Mouse (Mus musculus) adrenal gland, adult 10 weeks (tissue): ENCODE results near the gene Med29. TPM values are rescaled to one million over a fixed set of nuclear protein-coding genes. Genes with fewer than 3 reads are reported as not detected.

ENCODE experiments used
- polyA plus RNA-seq: library from polyadenylated mRNA; stranded (reverse); fragments of 350-450 nt; fragmentation: Illumina TruSeq; extraction: RNeasy Lipid Tissue Mini Kit (QIAGEN cat#74804); gene quantifications from one replicate; pipeline ENCODE4 v1.2.3, GENCODE M21; 2014; ENCODE audit warnings: low read depth, low replicate concordance

Gene Med29
- polyA plus RNA-seq, result 2.2 TPM

DNA sequence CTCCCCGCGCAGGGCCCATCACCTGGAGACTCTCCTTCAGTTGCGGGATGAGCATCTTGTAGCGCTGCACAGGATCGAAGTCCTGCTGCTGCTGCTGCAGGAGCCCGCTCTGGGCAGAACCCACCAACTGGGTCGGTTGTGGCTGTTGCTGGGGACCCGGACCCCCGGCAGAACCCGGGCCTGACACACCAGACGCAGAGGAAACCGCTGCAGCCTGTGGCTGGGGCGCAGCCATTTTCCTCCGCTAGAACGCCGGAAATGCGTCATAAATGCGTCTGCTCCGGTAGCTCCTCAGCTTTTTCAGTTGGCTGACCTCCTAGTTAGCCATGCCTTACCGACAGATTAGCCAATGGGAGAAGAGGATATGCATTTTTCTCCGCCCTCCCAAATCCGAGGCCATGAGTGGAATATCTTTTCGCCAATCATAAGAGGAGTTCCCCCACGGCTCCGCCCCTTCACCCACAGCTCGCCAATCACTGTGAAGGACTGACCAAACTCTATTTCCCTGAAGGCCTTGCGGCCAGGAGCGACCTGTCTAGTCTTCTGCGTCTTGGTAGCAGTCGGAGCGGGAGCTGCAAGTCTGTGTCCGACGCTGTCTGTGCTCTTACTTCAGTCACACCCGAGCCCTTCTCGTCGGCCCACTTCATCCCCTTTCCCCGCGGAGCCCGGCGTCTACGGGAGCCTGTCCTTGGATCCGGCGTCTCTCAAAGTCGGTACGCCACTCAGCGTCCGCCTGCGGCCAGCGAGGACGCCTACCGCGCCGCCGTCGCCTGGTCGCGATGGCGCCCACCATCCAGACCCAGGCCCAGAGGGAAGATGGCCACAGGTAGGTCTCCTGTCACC, at the start of gene Med29, which contains the start of gene Paf1:
Med29 (minus strand) TSS at position 280 of the 843 bp plus-strand sequence.
Paf1 (plus strand) TSS at position 523 of the 843 bp plus-strand sequence.

DNA sequence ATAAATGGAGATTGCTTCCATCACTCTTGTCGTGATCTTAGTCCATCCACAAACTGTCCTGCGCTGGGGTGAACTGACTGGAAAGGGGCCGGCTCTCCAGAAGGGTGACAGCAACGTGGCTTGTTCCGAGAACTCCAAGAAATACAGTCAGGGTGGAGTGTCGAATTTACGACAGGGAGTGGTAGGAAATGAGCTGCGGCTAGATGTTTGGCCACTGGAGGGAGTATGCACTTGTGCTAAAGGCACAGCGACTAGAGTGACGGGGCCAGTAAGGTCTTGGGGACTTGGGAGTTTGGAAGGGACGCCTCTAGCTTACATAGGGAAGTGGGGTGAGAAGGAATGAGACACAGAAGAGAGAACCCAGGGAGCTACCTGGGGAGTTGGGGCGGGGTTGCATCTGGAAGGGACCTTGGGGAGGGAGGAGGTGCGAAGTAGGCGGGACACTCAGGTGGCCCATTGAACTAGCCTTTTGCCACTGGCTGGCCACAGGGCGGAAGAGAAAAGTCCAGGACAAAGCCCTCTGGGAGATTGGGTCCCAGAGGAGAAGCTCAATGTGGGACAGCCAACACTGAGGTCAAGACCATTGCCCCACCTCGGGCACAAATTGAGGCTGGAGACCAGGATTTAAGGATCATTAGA, 44.5 kb upstream of the Med29 start, which contains the start of gene Gmfg:
Gmfg (plus strand) TSS at position 516 of the 639 bp plus-strand sequence.

DNA sequence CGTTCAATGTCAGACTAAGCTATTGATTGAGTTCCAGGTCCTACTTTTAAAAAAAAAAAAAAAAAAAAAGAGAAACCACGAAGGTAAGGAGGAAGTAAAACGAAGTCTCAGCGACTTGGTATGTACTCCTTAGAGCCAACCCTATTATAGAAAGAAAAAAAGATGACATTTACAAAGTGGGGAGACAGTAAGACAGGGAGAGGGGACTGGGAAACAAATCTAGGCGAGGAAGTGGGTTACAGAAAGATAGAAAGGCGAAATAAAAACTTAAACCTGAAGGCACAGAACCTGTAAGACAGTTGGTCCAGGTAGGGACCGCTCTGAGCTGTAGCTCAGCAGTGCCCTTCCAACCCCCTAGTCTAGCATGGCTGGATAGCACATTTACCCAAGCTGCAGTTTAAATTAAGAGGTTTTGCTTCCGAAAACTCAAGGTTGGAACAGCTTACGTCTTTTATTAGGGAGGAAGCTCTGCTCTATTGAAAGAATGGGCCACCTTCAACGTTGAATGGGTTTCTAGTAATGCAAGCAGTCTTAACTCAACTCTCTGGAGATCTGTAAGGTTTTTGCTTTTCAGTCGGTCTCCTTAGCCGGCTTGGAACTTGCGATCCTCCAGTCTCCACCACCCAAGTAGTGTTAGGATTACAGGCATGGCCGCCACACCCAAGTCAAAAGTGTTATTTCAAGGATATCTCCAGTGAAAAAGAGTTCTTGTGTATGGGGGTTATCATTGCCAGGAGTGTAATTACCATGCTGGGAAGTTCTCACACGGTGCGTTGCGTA, 12.1 kb downstream of the Med29 start, which contains the start of gene Zfp36:
Zfp36 (minus strand) TSS at position 17 of the 780 bp plus-strand sequence.

DNA sequence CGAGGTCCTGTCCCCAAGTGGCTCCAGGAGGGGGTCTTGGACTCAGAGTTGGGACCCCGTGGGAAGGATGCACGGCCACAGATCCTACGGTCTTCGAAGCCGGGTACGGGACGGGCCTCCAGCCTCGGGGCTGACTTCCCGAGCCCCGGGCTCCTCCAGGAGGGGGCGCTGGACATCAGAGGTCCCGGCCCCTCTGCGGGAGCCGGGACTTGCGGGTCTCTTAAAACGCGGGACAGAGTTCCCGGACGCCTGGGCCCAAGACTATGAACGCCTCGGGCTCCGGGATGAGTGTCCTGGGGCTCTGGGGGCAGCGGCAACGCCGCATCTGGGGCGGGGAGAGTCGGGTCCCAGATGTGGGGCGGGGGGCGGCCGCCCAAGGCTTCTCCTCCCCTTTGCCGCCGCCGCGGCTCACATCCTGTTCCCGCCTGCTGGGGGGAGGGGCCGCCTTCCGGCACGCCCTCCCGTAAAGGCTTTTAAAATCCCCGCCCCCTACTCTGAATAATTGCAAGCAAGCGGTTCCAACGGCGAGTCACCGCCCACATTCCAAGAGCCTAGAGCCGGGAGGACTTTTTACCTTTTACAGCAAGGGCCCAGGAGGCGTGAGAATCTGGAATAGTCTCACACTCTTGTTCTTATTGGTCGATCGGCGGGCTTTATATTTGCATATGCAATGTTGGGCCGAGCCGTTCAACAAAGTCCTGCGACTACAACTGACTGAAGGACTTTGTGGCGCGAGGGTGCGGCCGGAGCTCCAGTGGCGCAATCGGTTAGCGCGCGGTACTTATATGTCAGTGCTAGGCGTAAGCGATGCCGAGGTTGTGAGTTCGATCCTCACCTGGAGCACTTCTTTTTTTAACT, 20.0 kb downstream of the Med29 start, which contains the start of gene Plekhg2:
Plekhg2 (minus strand) TSS at position 349 of the 858 bp plus-strand sequence.

DNA sequence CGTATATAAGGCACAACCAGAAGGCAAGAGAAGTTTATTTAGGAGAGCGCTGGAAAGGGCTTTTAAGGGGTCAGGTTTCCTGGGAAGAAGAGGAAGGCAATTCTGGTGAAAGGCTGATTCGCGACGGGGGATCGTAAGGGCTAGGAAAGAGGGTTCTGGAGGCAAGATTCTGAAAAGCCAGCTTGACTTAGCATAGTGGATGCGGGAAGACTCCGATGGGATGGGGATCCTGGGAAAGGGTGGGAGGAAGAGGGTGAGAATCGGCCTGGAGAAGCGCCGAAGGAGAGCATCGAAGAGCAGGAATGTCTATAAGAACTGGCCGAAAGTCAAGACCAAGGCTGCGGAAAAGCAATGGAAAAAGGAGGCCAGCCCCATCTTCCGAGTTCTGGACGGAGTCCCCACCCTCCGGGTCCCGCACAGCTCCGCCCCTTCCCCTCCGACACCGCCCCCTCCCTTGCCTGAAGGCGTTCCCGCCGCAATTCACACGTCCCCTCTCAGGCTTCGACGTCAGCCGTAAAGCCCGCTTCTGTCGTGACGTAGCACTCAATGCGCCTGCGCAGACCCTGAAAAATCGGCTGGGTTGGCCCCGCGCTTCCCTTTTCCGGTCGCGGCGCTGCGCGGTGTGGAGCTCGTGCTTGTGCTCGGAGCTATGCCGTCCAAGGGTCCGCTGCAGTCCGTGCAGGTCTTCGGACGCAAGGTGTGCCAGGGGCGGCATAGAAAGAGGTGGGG, 42.2 kb downstream of the Med29 start, which contains the start of gene Rps16:
Rps16 (plus strand) TSS at position 498 of the 729 bp plus-strand sequence.

DNA sequence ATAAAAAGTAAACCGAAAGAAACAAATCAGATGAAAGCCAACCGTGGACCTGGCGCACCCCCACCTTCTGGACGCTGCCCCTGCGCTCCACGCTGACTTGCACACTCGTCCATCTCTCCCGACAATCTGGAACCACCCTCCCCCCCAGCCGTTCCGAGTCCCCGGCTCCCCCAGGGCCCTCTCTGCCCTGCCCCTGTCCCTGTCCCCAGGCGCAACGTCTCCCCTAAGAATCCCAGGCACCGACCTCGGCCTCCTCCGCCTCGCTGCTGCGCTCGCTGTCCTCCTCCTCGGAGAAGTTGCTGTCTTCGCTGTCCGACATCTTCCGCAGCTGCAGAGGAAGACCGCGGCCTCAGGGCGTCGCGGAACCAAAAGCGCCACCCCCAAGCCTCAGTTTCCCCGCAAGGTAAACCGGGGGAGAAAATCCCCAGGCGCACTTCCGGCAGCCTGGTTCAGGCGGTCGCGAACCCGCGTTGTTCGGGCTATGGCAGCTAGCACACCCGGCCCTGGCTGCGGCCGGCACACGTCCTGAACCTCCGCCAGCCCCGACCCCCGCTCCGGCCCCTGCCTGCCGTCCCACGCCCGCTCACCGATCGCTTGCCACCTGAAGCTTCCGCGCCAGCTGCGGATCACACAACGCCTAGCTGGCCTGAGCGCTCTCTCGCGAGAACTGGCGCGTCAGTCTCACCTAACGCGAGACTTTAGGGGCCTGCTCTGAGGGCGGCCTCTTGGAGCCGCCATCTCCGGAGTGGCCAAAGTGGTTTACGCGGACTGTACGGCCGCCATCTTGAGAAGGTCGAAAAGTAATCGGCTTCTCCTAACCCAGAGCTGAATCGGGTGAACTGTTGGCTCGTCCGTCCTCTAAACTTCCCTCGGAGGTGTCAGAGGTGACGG, 54.2 kb downstream of the Med29 start, which contains the start of gene Supt5:
Supt5 (minus strand) TSS at position 639 of the 891 bp plus-strand sequence.

Other genes starting within 250 kb of the Med29 start
- gene Fbl, start 223.0 kb downstream of the Med29 start, polyA plus RNA-seq, result 12.5 TPM
- 0.64 TPM for gene Dyrk1b, start 213.2 kb downstream of the Med29 start, polyA plus RNA-seq
- 23.3 TPM for gene Eid2, start 124.8 kb downstream of the Med29 start, polyA plus RNA-seq
- gene Eid2b, start 115.0 kb downstream of the Med29 start, polyA plus RNA-seq, result 17.0 TPM
- not detected for gene Selenov, start 101.5 kb downstream of the Med29 start, polyA plus RNA-seq
- not detected for gene Dll3, start 90.5 kb downstream of the Med29 start, polyA plus RNA-seq
- gene Timm50, start 80.6 kb downstream of the Med29 start, polyA plus RNA-seq, result 11.4 TPM
- gene Supt5, start 54.0 kb downstream of the Med29 start, polyA plus RNA-seq, result 52.4 TPM
- gene Rps16, start 42.1 kb downstream of the Med29 start, polyA plus RNA-seq, result 162 TPM
- 2.1 TPM for gene Plekhg2, start 20.1 kb downstream of the Med29 start, polyA plus RNA-seq
- gene Zfp36, start 12.5 kb downstream of the Med29 start, polyA plus RNA-seq, result 16.1 TPM
- gene Paf1, start 243 bp upstream of the Med29 start, polyA plus RNA-seq, result 67.0 TPM
- 7.7 TPM for gene Gmfg, start 44.7 kb upstream of the Med29 start, polyA plus RNA-seq
- gene Lrfn1, start 59.3 kb upstream of the Med29 start, polyA plus RNA-seq, result 0.58 TPM
- not detected for gene Ifnl2, start 117.7 kb upstream of the Med29 start, polyA plus RNA-seq
- not detected for gene Ifnl3, start 130.1 kb upstream of the Med29 start, polyA plus RNA-seq
- not detected for gene Sycn, start 148.2 kb upstream of the Med29 start, polyA plus RNA-seq
- gene Nccrp1, start 154.5 kb upstream of the Med29 start, polyA plus RNA-seq, result not detected
- gene Samd4b, start 205.4 kb upstream of the Med29 start, polyA plus RNA-seq, result 17.6 TPM
- gene Pak4, start 205.5 kb upstream of the Med29 start, polyA plus RNA-seq, result 2.2 TPM
- gene Acp7, start 238.6 kb upstream of the Med29 start, polyA plus RNA-seq, result not detected